Mouse (Mus musculus) T-cell, adult 2 months (primary cell): ENCODE measurements around the gene Lancl2.

ENCODE experiments used
- DNase-seq: peaks from one replicate; pipeline ENCODE4 v3.0.0; 2022; ENCODE audit warnings: low spot score

Gene Lancl2

DNA sequence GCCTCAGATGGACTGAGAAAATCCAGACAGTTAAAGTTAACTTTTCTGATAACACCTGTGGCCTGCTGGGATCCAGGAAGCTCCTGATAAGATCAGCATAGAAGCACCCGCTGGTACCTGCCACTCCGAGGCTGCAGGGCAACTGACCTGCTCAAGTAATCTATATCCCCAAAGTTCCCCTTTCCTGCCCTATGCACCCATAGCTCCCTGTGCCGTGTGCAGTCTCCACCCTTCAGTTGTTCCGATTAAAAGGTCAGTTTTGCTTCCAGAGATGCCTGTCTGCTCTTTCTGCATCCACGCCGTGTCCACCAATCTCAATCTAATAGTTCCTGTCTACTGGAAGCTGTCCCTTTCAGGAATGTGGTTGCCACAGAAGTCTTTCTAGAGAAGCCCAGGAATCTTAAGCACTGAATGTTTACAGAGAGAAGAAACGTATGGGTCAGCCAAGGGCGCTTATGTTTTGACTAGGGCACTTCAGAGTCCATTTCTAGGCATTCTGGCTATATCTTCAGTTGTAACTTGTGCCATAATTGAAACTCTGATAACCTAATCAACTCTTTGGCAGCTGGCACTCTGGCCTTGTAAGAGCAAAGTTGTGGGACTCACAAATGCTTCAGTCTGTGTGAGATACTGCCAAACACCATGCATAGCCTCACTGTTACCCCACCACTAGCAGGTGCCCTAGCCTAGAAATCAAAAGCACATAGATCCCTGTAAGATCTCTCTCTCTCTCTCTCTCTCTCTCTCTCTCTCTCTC lies 65.0 kb downstream of the Lancl2 start:
- DNase-seq = no peak

DNA sequence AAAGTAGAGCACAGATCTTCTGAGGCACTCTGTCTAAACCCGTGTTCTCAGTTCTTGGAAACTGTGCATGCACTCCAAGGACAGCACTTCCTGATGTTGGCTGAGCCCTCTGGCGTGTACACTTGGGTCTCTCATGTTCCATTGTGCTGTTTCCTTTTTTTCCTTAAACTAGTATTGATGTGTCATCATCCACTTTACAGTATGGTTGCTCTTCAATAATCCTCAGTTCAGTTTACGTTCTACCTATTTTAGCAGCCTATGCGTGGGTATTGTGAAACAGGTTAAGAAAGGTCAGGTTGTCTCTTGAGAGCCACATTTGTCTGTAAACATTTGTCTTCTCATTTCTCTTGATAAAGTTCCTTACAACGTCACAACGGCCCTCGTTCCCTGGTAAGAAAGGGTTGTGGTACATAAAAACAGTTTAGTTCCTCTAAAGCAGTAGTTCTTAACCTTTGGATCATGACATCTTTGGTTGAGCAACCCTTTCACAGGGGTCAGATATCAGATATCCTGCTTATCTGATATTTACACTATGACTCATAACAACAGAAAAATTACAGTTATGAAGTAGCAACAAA lies 66.7 kb downstream of the Lancl2 start:
- DNase-seq = no peak

DNA sequence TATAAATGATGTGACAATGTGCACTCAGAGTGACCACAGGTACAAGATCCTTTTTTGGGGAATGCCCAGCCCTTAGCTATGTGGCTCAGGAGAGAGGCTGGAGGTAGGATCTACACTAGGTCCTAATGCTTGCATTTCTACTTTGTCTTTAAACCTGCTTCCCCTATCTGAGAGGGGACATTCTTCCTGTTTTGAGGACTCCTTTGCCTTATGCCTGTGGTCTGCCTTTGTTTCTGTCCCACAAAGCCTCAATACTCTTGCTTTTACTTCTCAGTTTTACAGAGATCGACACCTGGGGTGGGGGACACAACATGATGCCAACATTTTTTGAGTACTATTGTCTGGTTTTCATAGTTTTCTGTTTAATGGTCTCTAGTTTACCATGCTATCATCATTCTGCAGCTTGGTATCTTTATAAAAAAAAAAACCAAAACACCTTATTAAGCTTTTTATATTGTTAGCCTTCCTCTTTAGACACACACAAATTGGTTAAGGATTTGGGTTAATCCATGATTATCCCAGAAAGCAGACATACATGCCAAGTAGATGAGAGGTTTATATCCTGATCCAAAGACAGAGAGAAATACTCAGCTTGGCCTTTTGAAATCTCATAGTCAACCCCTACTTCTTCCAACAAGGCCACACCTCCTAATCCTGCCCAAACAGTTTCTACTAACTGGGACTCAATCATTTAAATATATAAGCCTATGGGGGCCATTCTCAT lies 68.3 kb downstream of the Lancl2 start:
- no peak for DNase-seq

DNA sequence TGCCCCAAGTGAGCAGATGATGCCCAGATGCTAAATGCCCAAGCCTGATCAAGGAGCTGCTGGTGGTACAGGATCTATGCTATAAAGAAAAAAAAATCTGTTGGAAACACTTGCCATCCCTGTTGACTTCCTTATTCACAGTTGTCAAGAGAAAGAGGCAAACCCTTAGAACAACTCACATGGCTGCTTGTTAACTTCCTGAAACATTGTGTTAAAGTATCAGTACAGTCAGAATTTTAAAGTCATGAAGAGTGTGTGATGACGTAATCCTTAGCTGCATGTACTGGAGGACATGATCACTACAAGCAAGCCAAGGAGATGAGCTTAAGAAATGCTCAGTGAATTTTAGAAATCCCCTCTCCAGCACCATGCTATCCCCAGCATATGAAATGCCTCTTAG lies 71.5 kb downstream of the Lancl2 start:
- DNase-seq = no peak

DNA sequence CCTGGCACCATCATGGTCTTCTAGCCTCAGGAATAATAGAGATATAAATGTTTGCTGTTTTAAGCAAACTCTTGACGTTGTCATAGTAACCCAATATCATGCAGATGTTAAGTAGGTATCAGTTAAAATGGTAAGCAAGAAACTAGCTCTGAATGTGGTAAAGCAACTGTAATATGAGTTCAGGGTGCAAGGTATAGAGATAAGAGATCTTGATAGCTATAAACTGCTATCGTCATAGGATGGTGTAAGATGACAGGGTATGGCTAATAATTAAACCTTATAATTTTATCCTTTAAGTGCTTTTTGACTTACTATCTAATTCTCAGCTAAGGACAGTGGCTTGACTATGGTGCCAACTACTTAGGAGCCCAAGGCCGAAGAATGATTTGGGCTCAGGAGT lies 78.0 kb downstream of the Lancl2 start:
- no peak for DNase-seq

DNA sequence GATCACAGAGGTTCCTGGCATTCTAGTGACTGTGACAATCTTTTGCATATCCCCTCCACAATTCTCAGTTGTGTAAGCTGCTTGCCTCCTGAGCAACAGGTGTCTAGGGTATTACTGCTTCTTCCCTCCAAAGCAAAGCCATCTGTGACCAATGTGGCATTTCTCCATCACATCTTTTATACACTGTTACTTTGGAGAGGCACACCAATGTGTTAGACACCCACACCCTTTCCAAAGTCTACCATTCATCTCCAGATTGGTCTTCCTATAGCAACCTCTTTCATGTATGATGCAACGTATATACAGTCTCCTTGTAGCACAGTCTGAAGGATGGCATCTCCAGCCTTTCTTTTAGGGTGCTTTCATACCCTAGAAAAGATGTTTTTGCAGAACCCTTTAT lies 80.3 kb downstream of the Lancl2 start:
- no peak for DNase-seq

DNA sequence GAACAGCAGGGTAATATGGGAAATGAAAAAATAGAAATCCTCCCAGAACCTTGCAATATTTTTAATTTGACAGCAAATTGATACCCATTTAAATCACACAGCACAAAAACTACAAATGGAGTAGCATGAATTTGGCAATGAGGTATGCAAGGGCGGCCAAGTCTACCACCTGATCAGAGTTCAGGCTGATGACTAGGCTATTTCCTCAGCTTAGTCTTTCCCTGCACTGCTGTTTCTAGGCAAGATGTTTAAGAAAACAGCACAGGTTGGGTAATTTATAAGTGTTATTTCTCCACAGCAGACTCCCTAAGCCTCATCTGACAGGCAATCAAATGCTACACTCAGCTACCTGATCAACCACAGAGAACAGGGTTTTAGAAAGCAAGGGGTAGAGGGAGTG lies 81.9 kb downstream of the Lancl2 start:
- DNase-seq = no peak

DNA sequence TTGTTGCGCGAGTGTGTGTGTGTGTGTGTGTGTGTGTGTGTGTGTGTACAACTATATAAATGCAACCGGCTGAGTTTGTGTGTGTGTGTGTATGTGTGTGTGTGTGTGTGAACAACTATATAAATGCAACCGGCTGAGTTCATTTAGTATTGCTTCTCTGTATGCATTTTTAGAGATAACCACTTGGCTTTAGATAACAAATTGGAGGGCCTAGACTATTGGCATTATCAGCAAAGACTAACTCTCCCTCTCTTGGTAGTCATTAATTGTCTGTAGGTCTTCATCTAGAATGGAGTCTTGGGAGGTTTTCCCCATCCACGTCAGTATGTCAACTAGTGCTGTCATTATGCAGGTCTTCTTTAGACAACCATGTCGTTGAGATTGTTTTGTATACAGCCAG lies 85.0 kb downstream of the Lancl2 start:
- no peak for DNase-seq
